Mouse (Mus musculus) embryonic facial prominence, embryonic 12.5 days (tissue): Measurements from ENCODE around the gene Hoxb4. TPM values are rescaled to one million over a fixed set of nuclear protein-coding genes. Genes with fewer than 3 reads are reported as not detected.
A peak's percentile ranks its signal among the peaks of the same experiment; 100 is the strongest.

ENCODE experiments used
- ATAC-seq: fragments of 200-750 bp; cut with Nextera tagmentation; 2 replicates; pipeline ENCODE4 v1.8.0; 2017; ENCODE audit not compliant: insufficient number of reproducible peaks, insufficient read depth, low FRiP score, low TSS enrichment
- H3K27ac ChIP-seq: fragments of 300-500 bp; sonication (generic); 2 replicates; pipeline ENCODE4 v1.5.1; 2016; ENCODE audit warnings: mild to moderate bottlenecking
- H3K27me3 ChIP-seq: fragments of 300-500 bp; sonication (generic); 2 replicates; pipeline ENCODE4 v1.6.1; 2016; ENCODE audit warnings: mild to moderate bottlenecking, moderate library complexity
- H3K36me3 ChIP-seq: fragments of 300-500 bp; sonication (generic); 2 replicates; pipeline ENCODE4 v1.6.1; 2016; ENCODE audit warnings: mild to moderate bottlenecking
- H3K4me1 ChIP-seq: fragments of 300-500 bp; sonication (generic); 2 replicates; pipeline ENCODE4 v1.6.1; 2016
- H3K4me2 ChIP-seq: fragments of 300-500 bp; sonication (generic); replicated peaks from 2 replicates; pipeline ENCODE4 v1.6.1; 2016; ENCODE audit warnings: mild to moderate bottlenecking, moderate library complexity
- H3K4me3 ChIP-seq: fragments of 300-500 bp; sonication (generic); 2 replicates; pipeline ENCODE4 v1.5.1; 2016; ENCODE audit warnings: mild to moderate bottlenecking
- H3K9ac ChIP-seq: fragments of 300-500 bp; sonication (generic); 2 replicates; pipeline ENCODE4 v1.6.1; 2016; ENCODE audit warnings: mild to moderate bottlenecking, moderate library complexity
- H3K9me3 ChIP-seq: fragments of 300-500 bp; sonication (generic); 2 replicates; pipeline ENCODE4 v1.6.1; 2016; ENCODE audit warnings: mild to moderate bottlenecking, moderate library complexity
- WGBS: fragments of 180-500 bp; shearing (Covaris S2); methylation state at CpG from one replicate; pipeline ENCODE4 v1.1.7; 2016; 5-methylcytosine and 5-hydroxymethylcytosine counted together
- polyA plus RNA-seq: library from polyadenylated mRNA; unstranded; fragments of >200 nt; fragmentation: Nextera tagmentation; extraction: Ambion mirVana; gene quantifications from 2 replicates; pipeline ENCODE4 v1.2.1, GENCODE M21; 2016

Hoxb4 gene
- polyA plus RNA-seq, 1 experiment from 2014 or later: 0.22 TPM

- Histone ChIP-seq H3K36me3 (no peaks in the 10 kb centered on the region), H3K9ac (no peak overlapping the region), H3K27me3 (peaks cover 96% of the 10 kb centered on the region), H3K4me3 (no peak overlapping the region), H3K9me3 (no peaks in the 10 kb centered on the region), H3K4me2 (no peak overlapping the region), H3K27ac (no peak overlapping the region), H3K4me1 (no peaks in the 10 kb centered on the region)
- WGBS: 1% methylated on average over 32 of the region's 32 CpGs
- no peak for ATAC-seq
Measured at GRCm38 (mm10) chr11:96294245-96295091, 23.6 kb upstream of the Hoxb4 start.

GRCm38 (mm10) chr11:96295092-96295835, 22.8 kb upstream of the Hoxb4 start:
- H3K9ac ChIP-seq: no peak overlapping the region
- H3K4me2 ChIP-seq: no peak overlapping the region
- H3K9me3 ChIP-seq: no peaks in the 10 kb centered on the region
- H3K4me3 ChIP-seq: no peak overlapping the region
- H3K27me3 ChIP-seq: peaks cover 96% of the 10 kb centered on the region
- no peaks in the 10 kb centered on the region for H3K36me3 ChIP-seq
- H3K4me1 ChIP-seq: no peaks in the 10 kb centered on the region
- H3K27ac ChIP-seq: no peak overlapping the region
- ATAC-seq: no peak
- WGBS: under 1% methylated on average over 30 of the region's 30 CpGs

- H3K4me2 ChIP-seq: no peak overlapping the region
- 0% methylated on average over 2 of the region's 2 CpGs for WGBS
- no peak overlapping the region for H3K9ac ChIP-seq
Measured at GRCm38 (mm10) chr11:96296997-96297396, 21.1 kb upstream of the Hoxb4 start.

GRCm38 (mm10) chr11:96297428-96297827, 20.6 kb upstream of the Hoxb4 start:
- Histone ChIP-seq H3K4me1 (no peaks in the 10 kb centered on the region), H3K36me3 (no peaks in the 10 kb centered on the region), H3K4me2 (no peak overlapping the region), H3K4me3 (no peak overlapping the region), H3K27ac (no peak overlapping the region), H3K27me3 (peaks cover 99% of the 10 kb centered on the region), H3K9me3 (no peaks in the 10 kb centered on the region), H3K9ac (no peak overlapping the region)
- WGBS: 1% methylated on average over 3 of the region's 3 CpGs
- no peak for ATAC-seq

More at GRCm38 (mm10) chr11:96296997-96297396, 21.1 kb upstream of the Hoxb4 start:
- Histone ChIP-seq H3K27me3 (peaks cover 99% of the 10 kb centered on the region), H3K4me1 (no peaks in the 10 kb centered on the region), H3K9me3 (no peaks in the 10 kb centered on the region), H3K36me3 (no peaks in the 10 kb centered on the region), H3K4me3 (no peak overlapping the region), H3K27ac (no peak overlapping the region)
- no peak for ATAC-seq

- no peak overlapping the region for H3K9ac ChIP-seq
- H3K27me3 ChIP-seq: peaks cover 99% of the 10 kb centered on the region
- no peaks in the 10 kb centered on the region for H3K9me3 ChIP-seq
- H3K4me2 ChIP-seq: no peak overlapping the region
- no peaks in the 10 kb centered on the region for H3K36me3 ChIP-seq
- H3K4me3 ChIP-seq: no peak overlapping the region
- H3K27ac ChIP-seq: no peak overlapping the region
- ATAC-seq: no peak
- 2% methylated on average over 11 of the region's 11 CpGs for WGBS
- H3K4me1 ChIP-seq: no peaks in the 10 kb centered on the region
Measured at GRCm38 (mm10) chr11:96297968-96298635, 20.0 kb upstream of the Hoxb4 start.

- Histone ChIP-seq H3K27ac (no peak overlapping the region), H3K9ac (no peak overlapping the region)
- no peak for ATAC-seq
Measured at GRCm38 (mm10) chr11:96298895-96299667, 19.0 kb upstream of the Hoxb4 start.

GRCm38 (mm10) chr11:96299781-96300180, 18.3 kb upstream of the Hoxb4 start:
- Histone ChIP-seq H3K4me3 (no peak overlapping the region), H3K4me1 (no peaks in the 10 kb centered on the region), H3K27ac (no peak overlapping the region), H3K9me3 (no peaks in the 10 kb centered on the region), H3K9ac (no peak overlapping the region), H3K4me2 (no peak overlapping the region), H3K27me3 (peaks cover 99% of the 10 kb centered on the region), H3K36me3 (no peaks in the 10 kb centered on the region)
- ATAC-seq: no peak
- 1% methylated on average over 9 of the region's 9 CpGs for WGBS

More at GRCm38 (mm10) chr11:96298895-96299667, 19.0 kb upstream of the Hoxb4 start:
- Histone ChIP-seq H3K4me1 (no peaks in the 10 kb centered on the region), H3K36me3 (no peaks in the 10 kb centered on the region), H3K27me3 (peaks cover 99% of the 10 kb centered on the region), H3K4me2 (peak overlapping the region; percentile 19; the same call in 1 of the 2 replicates), H3K4me3 (peak overlapping the region; percentile 15; the same call in 1 of the 2 replicates), H3K9me3 (no peaks in the 10 kb centered on the region)
- under 1% methylated on average over 66 of the region's 66 CpGs for WGBS

- ATAC-seq: no peak
- 1% methylated on average over 35 of the region's 35 CpGs for WGBS
- Histone ChIP-seq H3K9ac (no peak overlapping the region), H3K27me3 (peaks cover 100% of the 10 kb centered on the region), H3K36me3 (no peaks in the 10 kb centered on the region), H3K4me1 (no peaks in the 10 kb centered on the region), H3K4me3 (no peak overlapping the region), H3K9me3 (no peaks in the 10 kb centered on the region), H3K4me2 (no peak overlapping the region), H3K27ac (no peak overlapping the region)
Measured at GRCm38 (mm10) chr11:96300354-96301063, 17.6 kb upstream of the Hoxb4 start.

- H3K4me2 ChIP-seq: no peak overlapping the region
- H3K9me3 ChIP-seq: no peaks in the 10 kb centered on the region
- no peak overlapping the region for H3K4me3 ChIP-seq
- no peak for ATAC-seq
- no peak overlapping the region for H3K27ac ChIP-seq
- H3K36me3 ChIP-seq: no peaks in the 10 kb centered on the region
- no peak overlapping the region for H3K9ac ChIP-seq
- 1% methylated on average over 10 of the region's 10 CpGs for WGBS
- H3K27me3 ChIP-seq: peaks cover 100% of the 10 kb centered on the region
- no peaks in the 10 kb centered on the region for H3K4me1 ChIP-seq
Measured at GRCm38 (mm10) chr11:96301064-96301431, 17.0 kb upstream of the Hoxb4 start.

- under 1% methylated on average over 15 of the region's 15 CpGs for WGBS
- H3K9ac ChIP-seq: no peak overlapping the region
- no peak overlapping the region for H3K4me2 ChIP-seq
- no peak for ATAC-seq
- H3K27ac ChIP-seq: no peak overlapping the region
- H3K4me1 ChIP-seq: no peaks in the 10 kb centered on the region
- no peak overlapping the region for H3K4me3 ChIP-seq
- H3K9me3 ChIP-seq: no peaks in the 10 kb centered on the region
- no peaks in the 10 kb centered on the region for H3K36me3 ChIP-seq
- peaks cover 100% of the 10 kb centered on the region for H3K27me3 ChIP-seq
Measured at GRCm38 (mm10) chr11:96301837-96302236, 16.2 kb upstream of the Hoxb4 start.
